In the genomic region with DNA sequence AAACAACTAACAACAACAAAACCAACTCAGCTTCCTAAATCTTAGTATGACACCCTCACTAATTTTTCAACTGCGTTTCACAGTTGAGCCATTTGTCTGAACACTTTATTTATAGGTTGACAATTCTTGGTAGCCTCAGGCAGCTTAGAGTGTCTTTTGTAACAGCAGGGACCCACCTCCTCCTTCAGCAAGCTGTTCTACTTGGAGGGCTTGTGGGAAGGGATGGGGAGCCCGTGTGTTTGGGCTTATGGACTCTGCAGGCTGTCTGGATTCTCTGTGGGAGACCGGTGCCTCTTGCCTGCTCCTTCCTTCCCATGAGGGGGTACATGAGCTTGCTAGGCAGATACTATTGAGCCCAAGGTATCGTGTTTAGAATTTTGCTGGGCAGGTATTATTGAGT, we compare ENCODE assay signal across 19 mouse cellular contexts. TPM values are rescaled to one million over a fixed set of nuclear protein-coding genes. Genes with fewer than 3 reads are reported as not detected.
A peak's percentile ranks its signal among the peaks of the same experiment; 100 is the strongest.
DNase-seq lines count a peak whose midpoint lies in the region; ATAC-seq lines count a peak whose summit lies in the region.
"Had no signal": no experiment of that assay in that cellular context is flagged by ENCODE, and none has a peak within 500 bp of the region (broad histone marks: within the 10 kb centered on the region; RNA-seq: fewer than 3 reads in every experiment).

No protein-coding gene starts in this region.

- 52% methylated on average over 4 of the region's 4 CpGs for WGBS in midbrain, embryonic 16.5 days

- intact Hi-C loops in left cerebral cortex, postnatal 10 days (cut with DNase I) = loop anchor here (2.0 kb wide), 1 partner anchor 189 kb away; no protein-coding TSS in a partner anchor

- H3K9me3 ChIP-seq in midbrain, embryonic 16.5 days (replicated peaks; ENCODE audit: control insufficient read depth, low read length, poor library complexity, severe bottlenecking) = no peaks in the 10 kb centered on the region
- H3K9me3 ChIP-seq: embryonic facial prominence, embryonic 10.5 days; limb, embryonic 12.5 days; stomach, embryonic 15.5 days had no signal

- DNase-seq in layer of hippocampus, adult 18-20 months (ENCODE audit: low spot score in 2 of 2) = peak; percentile 53
- no peak for DNase-seq in layer of hippocampus, adult 9-10 months (ENCODE audit: low spot score)
- peak; percentile 45 to 59 for DNase-seq in frontal cortex, adult 2 months (ENCODE audit: extremely low spot score in 1 of 2, low spot score in 1 of 2)
- peak; percentile 38 to 49 for DNase-seq in left cerebral cortex, postnatal 10 days (ENCODE audit: extremely low spot score in 1 of 2, low spot score in 2 of 2)
- no peak for DNase-seq in lung, postnatal 4 days
- DNase-seq in kidney, postnatal 14 days = no peak
- DNase-seq: thymus, postnatal 25 days had no signal

- H3K27me3 ChIP-seq in midbrain, embryonic 16.5 days (ENCODE audit: control insufficient read depth, insufficient read depth, low read depth, low read length) = no peaks in the 10 kb centered on the region
- H3K27me3 ChIP-seq: CH12.LX; limb, embryonic 12.5 days; stomach, embryonic 15.5 days had no signal

- no peak overlapping the region for H3K4me2 ChIP-seq in midbrain, embryonic 16.5 days (ENCODE audit: low read length)
- H3K4me2 ChIP-seq: limb, embryonic 12.5 days; stomach, embryonic 15.5 days had no signal

- H3K4me1 ChIP-seq in midbrain, embryonic 16.5 days (ENCODE audit: control insufficient read depth, insufficient read depth, low read length) = no peaks in the 10 kb centered on the region
- H3K4me1 ChIP-seq: limb, embryonic 12.5 days; stomach, embryonic 15.5 days had no signal

- H3K27ac ChIP-seq in midbrain, embryonic 16.5 days (ENCODE audit: low read length) = no peak overlapping the region
- H3K27ac ChIP-seq: embryonic facial prominence, embryonic 10.5 days; limb, embryonic 12.5 days; stomach, embryonic 15.5 days had no signal

- H3K4me3 ChIP-seq in midbrain, embryonic 16.5 days (ENCODE audit: low read depth, low read length) = no peak overlapping the region
- H3K4me3 ChIP-seq: embryonic facial prominence, embryonic 10.5 days; limb, embryonic 12.5 days; stomach, embryonic 15.5 days had no signal

- no peak overlapping the region for H3K9ac ChIP-seq in midbrain, embryonic 16.5 days (ENCODE audit: low read depth, low read length)
- H3K9ac ChIP-seq: limb, embryonic 12.5 days; stomach, embryonic 15.5 days had no signal

- no peaks in the 10 kb centered on the region for H3K36me3 ChIP-seq in midbrain, embryonic 16.5 days (ENCODE audit: control insufficient read depth, insufficient read depth, low read length)
- H3K36me3 ChIP-seq: embryonic facial prominence, embryonic 10.5 days; limb, embryonic 12.5 days; stomach, embryonic 15.5 days had no signal

- ATAC-seq in midbrain, embryonic 16.5 days = no peak

RNA-seq across cellular contexts. Expression of a gene that starts 22.9 kb away (rescaled TPM):
- not detected for total RNA-seq in layer of hippocampus, adult 18-20 months (2021)
- polyA plus RNA-seq in frontal cortex, adult 2 months (2012; rRNA removed) = not detected in 2 replicates
- not detected for total RNA-seq in left cerebral cortex, postnatal 10 days (2021)
- polyA plus RNA-seq in midbrain, embryonic 16.5 days (2015; fragmentation: Nextera tagmentation; extraction: Ambion mirVana) = not detected in 2 replicates
- total RNA-seq: CH12.LX; gastrocnemius, postnatal 4 days; megakaryocyte, adult 5-6 weeks; monocyte, adult 5-6 weeks; neutrophil, adult 5-6 weeks had no signal
- polyA plus RNA-seq: embryonic facial prominence, embryonic 10.5 days; heart, postnatal 0 days; kidney, embryonic 16.5 days; limb, embryonic 12.5 days; liver, embryonic 16.5 days; stomach, embryonic 15.5 days had no signal

RNA-seq across cellular contexts. Expression of a gene that starts 25.7 kb away (rescaled TPM):
- not detected for total RNA-seq in layer of hippocampus, adult 18-20 months (2021)
- polyA plus RNA-seq in frontal cortex, adult 2 months (2012; rRNA removed) = not detected in 2 replicates
- not detected for total RNA-seq in left cerebral cortex, postnatal 10 days (2021)
- polyA plus RNA-seq in midbrain, embryonic 16.5 days (2015; fragmentation: Nextera tagmentation; extraction: Ambion mirVana) = 0.11 TPM in 1 of 2 replicates, not detected in the other
- total RNA-seq: CH12.LX; gastrocnemius, postnatal 4 days; megakaryocyte, adult 5-6 weeks; monocyte, adult 5-6 weeks; neutrophil, adult 5-6 weeks had no signal
- polyA plus RNA-seq: heart, postnatal 0 days had no signal

RNA-seq across cellular contexts. Expression of a gene that starts 45.3 kb away (rescaled TPM):
- 10 to 100 TPM; 69.3 to 74.0 TPM for total RNA-seq in layer of hippocampus, adult 18-20 months (2021)
- 36.0 and 36.3 TPM in 2 replicates for polyA plus RNA-seq in frontal cortex, adult 2 months (2012; rRNA removed)
- total RNA-seq in left cerebral cortex, postnatal 10 days (2021) = 10 to 100 TPM; 82.3 to 86.3 TPM
- polyA plus RNA-seq in midbrain, embryonic 16.5 days (2015; fragmentation: Nextera tagmentation; extraction: Ambion mirVana) = 25.7 and 27.9 TPM in 2 replicates

Comparison
In these comparisons a context has a peak if more than half of its experiments do, and no peak if none do; other contexts are left out.
1. DNase-seq: peak in layer of hippocampus, adult 18-20 months (2 of 2), frontal cortex, adult 2 months (2 of 2) and left cerebral cortex, postnatal 10 days (2 of 2); none in layer of hippocampus, adult 9-10 months (single experiment), lung, postnatal 4 days (0 of 2) and kidney, postnatal 14 days (single experiment).